Mouse (Mus musculus) bone marrow macrophage, adult 2 months (primary cell): Measurements from ENCODE around the gene Mttp. TPM values are rescaled to one million over a fixed set of nuclear protein-coding genes. Genes with fewer than 3 reads are reported as not detected.

Source experiments
- H3K27ac ChIP-seq: 2 replicates; pipeline ENCODE4 v1.5.1; 2012; ENCODE audit warnings: low read depth, low read length; ENCODE audit not compliant: insufficient read depth
- H3K4me1 ChIP-seq: 2 replicates; pipeline ENCODE4 v1.6.1; 2012; ENCODE audit warnings: low read length; ENCODE audit not compliant: control insufficient read depth, insufficient read depth
- H3K4me3 ChIP-seq: 2 replicates; pipeline ENCODE4 v1.5.1; 2012; ENCODE audit warnings: mild to moderate bottlenecking, low read length, moderate library complexity; ENCODE audit not compliant: insufficient read depth
- CTCF ChIP-seq: IDR thresholded peaks from 2 replicates; pipeline ENCODE4 v1.5.1; 2012; ENCODE audit warnings: low read depth, mild to moderate bottlenecking, low read length, moderate library complexity
- POLR2A ChIP-seq: IDR thresholded peaks from 2 replicates; pipeline ENCODE4 v1.6.1; 2012; ENCODE audit warnings: mild to moderate bottlenecking, low read depth, low read length, borderline replicate concordance
- polyA plus RNA-seq: library from polyadenylated mRNA; stranded (reverse); fragments of >200 nt; gene quantifications from 2 replicates; pipeline ENCODE4 v1.2.4, GENCODE M21; 2012; ENCODE audit not compliant: missing spikeins, insufficient read depth, insufficient read length

Mttp gene
- 0.27 and 1.0 TPM in 2 replicates for polyA plus RNA-seq

DNA sequence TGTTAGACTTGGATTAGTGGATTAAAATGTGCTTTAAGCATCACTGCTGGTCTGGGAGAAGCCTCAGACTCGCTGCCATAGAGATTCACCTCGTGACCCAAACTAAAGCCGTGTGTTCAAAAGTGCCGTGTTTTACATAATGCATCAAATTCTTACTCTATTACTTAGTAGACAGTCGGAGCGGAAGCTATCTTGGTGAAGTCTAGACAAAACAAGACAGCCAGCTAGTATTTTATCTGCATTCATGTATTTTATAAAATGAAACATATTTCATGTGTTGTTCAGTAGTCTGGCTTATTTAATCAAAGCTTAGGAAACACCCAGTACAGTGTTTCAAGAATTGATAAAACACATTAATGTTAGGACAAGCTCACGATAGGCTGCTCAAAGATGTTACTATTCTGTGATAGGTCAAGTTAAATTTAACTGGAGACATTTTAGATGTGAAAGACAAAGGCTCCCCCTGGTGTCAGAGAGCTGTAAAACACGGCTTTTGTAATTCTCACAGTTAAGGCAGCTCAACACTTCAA is at the start of gene Mttp:
Gene Mttp, minus strand, starts transcription at position 327 of the 530 bp plus-strand sequence.
- TF ChIP-seq CTCF (no peak), POLR2A (no peak)
- Histone ChIP-seq H3K27ac (peak within 1 kb of the TSS; percentile 100), H3K4me1 (peaks cover 2% of the 10 kb centered on the region; the same call in 1 of the 2 replicates), H3K4me3 (peak within 1 kb of the TSS; percentile 95)

DNA sequence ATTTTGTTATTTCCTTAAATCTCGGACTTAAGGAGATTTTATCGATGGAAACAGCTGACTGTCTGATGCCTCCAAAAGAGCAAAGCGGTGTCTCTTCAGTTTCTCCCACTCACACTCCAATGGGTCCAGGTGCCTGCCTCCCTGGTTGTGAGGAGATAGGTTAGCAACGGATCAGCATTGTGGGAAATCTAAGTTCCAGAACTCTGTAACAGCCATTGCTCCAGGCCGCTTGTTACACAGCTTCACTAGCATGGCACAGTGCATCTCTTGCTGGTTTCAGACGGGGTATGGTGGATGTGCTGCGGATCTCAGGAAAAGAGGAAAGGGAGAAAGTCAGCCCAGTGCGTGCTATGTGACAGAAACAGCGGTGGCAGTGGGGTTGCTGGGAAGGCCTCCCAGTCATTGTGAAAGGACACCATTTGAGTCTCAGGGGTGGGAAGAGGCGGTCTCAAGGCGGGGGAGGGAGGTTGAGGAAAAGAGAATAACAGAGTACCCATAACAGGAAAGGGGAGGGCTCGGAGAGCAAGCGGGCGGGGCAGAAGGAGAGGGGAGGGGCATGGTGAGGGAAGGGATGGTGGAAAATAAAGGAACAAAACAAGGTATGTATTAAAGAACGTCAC is 49.0 kb upstream of the Mttp start, which contains the start of gene 4930579F01Rik:
Gene 4930579F01Rik, minus strand, starts transcription at position 143 of the 620 bp plus-strand sequence.
- TF ChIP-seq CTCF (no peak), POLR2A (no peak)
- Histone ChIP-seq H3K27ac (no peak within 1 kb of the TSS), H3K4me1 (no peaks in the 10 kb centered on the region), H3K4me3 (no peak within 1 kb of the TSS)

DNA sequence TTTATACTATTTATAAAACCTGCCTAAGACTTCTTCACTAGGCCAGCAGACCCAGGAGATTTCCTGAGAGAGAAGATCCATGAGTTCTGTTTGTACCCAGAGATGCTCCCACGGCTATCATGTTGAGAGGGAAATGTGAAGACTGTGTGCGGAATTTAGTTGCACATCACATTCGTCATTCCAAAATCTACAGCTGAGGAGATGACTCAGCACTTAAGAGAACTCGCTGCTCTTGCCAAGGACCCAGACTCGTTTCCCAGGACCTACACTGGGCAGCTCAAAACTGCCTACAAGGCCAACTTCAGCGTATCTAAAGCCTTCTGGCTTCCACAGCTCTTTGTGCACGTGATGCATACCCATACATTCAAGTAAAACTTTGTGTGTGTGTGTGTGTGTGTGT is 47.5 kb upstream of the Mttp start:
- Histone ChIP-seq H3K4me3 (no peak overlapping the region), H3K4me1 (no peaks in the 10 kb centered on the region), H3K27ac (no peak overlapping the region)
- TF ChIP-seq POLR2A = no peak
- no peak for TF ChIP-seq CTCF

DNA sequence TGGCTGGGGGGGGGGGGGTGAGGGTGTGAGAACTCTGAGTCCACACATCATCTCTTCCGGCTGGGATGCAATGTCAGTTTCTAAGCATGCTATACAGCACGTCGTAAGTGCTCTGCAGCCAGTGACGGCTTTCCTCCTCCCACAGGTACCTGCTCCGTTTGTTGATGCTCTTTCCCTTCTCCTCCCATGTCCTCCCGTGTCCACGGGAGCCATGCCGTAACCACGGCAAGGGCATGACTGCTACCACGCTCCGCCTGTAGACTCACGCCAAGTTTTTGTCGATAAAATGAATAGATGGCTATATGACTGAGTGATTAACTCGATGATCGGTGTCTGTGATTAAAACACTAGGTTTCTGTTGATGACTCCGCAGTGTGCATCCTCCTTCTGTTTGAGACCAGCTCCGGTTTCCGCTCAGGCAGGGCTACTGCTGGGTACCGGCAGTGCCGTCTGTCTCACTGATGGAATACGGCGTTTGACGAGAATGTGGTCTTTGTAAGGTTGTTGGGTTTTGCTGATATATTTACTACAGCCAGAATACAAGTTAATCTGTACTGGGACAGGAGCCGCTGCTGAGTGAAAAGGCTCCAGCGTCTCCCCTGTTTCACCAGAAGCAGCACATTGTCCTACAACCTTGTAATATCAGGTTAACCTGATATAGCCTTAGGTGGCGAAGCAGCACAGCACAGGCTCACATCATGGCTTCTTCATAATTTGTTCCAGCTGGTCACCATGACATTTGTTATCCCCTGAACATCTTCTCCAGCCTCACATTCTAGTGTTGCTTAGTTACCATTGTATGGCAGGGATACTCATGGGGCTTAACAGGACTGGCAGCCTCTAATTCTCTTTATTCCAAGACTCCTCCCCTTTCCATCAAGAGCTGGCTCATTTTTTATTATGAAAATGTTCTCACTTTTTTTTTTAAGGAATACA is 41.5 kb upstream of the Mttp start:
- Histone ChIP-seq H3K4me3 (no peak overlapping the region), H3K4me1 (peaks cover 5% of the 10 kb centered on the region), H3K27ac (no peak overlapping the region)
- no peak for TF ChIP-seq POLR2A
- no peak for TF ChIP-seq CTCF

DNA sequence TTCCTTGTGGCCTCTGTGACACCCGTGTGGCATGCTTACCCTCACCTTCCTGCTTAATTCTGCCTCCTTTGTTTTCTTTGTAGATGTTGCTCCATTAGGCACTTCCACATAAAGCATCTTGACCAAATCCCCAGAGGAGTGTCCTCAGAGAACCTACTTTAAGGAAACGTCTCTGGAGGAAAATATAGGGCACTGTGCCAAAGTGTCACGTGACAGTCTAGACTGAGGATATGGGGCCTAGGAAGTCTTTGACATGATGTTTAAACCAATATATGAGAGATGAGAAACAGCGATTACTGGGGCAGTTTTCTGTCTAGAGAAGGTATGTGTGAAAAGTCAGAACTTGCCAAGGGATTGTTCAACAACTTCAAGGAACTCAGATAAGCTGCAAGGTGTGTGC is 40.5 kb upstream of the Mttp start:
- Histone ChIP-seq H3K4me3 (no peak overlapping the region), H3K4me1 (peaks cover 5% of the 10 kb centered on the region), H3K27ac (no peak overlapping the region)
- no peak for TF ChIP-seq CTCF
- TF ChIP-seq POLR2A = no peak

DNA sequence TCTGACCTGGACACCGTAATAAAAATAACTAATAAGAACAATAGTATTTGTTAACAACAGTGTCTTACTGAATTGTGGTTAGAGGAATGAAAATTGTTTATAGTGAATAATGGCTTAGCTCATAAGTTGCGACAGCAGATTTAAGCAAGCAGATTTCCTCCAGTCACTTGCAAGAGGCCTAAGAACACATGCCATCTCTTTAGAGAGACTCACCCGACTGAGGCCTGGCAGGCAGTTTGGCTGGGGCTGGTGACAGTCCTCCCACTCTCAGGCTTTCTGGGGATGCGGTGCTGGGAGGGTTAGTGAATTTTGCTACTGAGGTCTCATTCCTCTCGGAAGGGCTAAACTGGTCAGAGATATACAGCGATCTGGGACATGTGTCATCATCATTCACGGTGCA is 38.6 kb upstream of the Mttp start:
- no peak overlapping the region for H3K27ac ChIP-seq
- H3K4me1 ChIP-seq = peaks cover 5% of the 10 kb centered on the region
- TF ChIP-seq CTCF = no peak
- no peak for TF ChIP-seq POLR2A
- no peak overlapping the region for H3K4me3 ChIP-seq

DNA sequence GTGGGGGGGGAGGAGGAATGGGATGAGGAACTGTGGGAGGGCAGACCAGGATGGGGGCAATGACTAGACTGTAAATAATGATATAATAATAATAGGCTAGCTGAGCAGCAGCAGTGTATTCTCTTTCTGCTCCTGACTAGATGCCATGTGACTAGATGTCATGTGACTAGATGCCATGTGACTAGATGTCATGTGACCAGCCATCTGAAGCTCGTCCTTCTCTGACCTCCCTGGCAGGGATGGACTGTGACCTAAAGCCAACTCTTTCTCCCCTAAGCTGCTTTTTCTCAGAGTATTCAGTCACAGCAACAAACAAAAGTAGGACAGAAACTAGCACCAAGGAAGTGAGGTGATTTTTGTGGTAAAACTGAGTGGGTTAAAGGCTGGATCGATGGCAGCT is 37.3 kb upstream of the Mttp start:
- no peak for TF ChIP-seq POLR2A
- TF ChIP-seq CTCF = no peak
- no peak overlapping the region for H3K4me3 ChIP-seq
- peaks cover 5% of the 10 kb centered on the region for H3K4me1 ChIP-seq

DNA sequence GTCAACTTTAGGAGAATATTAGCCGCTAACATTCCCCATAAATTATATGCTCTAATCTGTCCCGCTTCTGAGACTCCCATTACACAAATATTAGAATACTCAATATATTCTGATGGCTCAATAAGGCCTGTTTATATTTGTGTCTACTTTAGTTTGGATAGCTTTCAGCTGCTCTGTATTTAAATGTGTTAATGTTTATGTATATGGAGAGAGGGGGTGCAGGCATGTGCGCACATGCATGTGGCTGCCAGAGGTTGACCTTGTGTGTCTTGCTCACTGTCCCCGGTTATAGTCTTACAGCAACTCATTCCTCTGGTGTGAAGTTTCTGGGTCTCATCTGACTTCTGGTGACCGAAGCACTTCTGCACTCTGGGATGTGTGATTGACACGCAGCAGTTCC is 30.8 kb upstream of the Mttp start:
- no peak overlapping the region for H3K4me3 ChIP-seq
- H3K4me1 ChIP-seq = no peaks in the 10 kb centered on the region
- TF ChIP-seq POLR2A (no peak), CTCF (no peak)
- H3K27ac ChIP-seq = no peak overlapping the region

More for the DNA sequence above, 37.3 kb upstream of the Mttp start:
- H3K27ac ChIP-seq = no peak overlapping the region

DNA sequence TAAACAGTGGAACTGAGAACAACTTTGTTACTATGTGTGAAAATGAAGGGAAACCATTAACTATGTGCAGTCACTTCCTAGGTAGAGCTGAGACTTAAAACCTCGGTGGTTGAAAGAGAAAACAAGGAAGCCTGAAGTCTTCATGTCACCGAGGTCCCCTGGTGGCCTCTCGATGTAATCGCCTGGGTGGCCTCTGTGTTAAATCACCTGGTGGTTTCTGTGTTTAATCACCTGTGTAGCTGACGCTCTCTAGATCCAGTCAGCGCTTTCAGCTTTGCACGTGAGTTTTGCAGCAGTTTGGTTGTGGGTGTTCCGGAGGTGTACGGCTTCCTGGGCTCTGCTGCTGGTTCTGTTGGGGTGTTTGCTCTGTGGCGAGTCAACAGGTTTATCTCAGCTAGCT is 28.5 kb upstream of the Mttp start:
- Histone ChIP-seq H3K4me3 (no peak overlapping the region), H3K4me1 (no peaks in the 10 kb centered on the region), H3K27ac (no peak overlapping the region)
- TF ChIP-seq POLR2A = no peak
- TF ChIP-seq CTCF = no peak

DNA sequence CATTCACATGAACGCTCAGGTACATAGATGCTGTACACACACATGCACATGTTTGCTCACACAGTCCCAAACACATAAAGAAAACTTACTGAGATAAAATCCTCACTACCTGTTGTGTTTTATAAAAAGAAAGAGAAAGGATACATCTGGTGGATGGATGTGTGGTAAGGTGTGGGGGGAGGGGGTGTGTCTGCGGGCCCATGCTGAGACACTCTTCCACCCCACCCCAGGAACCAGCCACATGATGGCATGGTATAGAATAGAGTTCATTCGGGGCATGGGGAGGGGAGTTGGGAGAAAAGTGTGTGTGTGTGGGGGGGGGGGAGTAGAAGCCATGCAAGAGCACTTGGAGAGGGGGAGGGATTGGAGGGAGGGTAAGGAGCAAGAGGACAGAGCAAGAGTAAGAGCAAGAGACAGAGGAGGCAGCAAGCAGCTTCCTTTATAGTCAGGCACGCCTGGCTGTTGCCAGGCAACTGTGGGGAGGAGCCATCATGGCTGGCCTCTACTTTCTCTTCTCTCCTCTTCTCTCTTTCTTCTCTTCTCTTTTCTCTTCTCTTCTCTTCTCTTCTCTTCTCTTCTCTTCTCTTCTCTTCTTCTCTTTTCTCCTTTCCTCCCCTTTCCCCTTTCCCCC is 17.9 kb upstream of the Mttp start:
- H3K4me3 ChIP-seq = no peak overlapping the region
- TF ChIP-seq POLR2A (no peak), CTCF (no peak)
- H3K27ac ChIP-seq = no peak overlapping the region
- H3K4me1 ChIP-seq = peaks cover 5% of the 10 kb centered on the region
